Mouse (Mus musculus) megakaryocyte, embryonic 14.5 days (primary cell): ENCODE measurements around the gene Uqcrh.

Experiments used
- FLI1 ChIP-seq: IDR thresholded peaks from 2 replicates; pipeline ENCODE4 v1.6.1; 2012; ENCODE audit warnings: low read length, inconsistent platforms, mixed read lengths
- GATA1 ChIP-seq: IDR thresholded peaks from 3 replicates; pipeline ENCODE4 v1.6.1; 2012; ENCODE audit warnings: mixed read lengths, low read length, inconsistent platforms, borderline replicate concordance

GRCm38 (mm10) chr4:116122762-116123161 lies 47.9 kb upstream of the Uqcrh start:
- TF ChIP-seq FLI1 (no peak), GATA1 (no peak)
